Comparison of ENCODE assay signal across 9 mouse cellular contexts in genomic region chr1:179666971-179667370, GRCm38 (mm10). TPM values are rescaled to one million over a fixed set of nuclear protein-coding genes. Genes with fewer than 3 reads are reported as not detected.
A peak's percentile ranks its signal among the peaks of the same experiment; 100 is the strongest.
DNase-seq lines count a peak whose midpoint lies in the region; ATAC-seq lines count a peak whose summit lies in the region.
"Had no signal": no experiment of that assay in that cellular context is flagged by ENCODE, and none has a peak within 500 bp of the region (broad histone marks: within the 10 kb centered on the region; RNA-seq: fewer than 3 reads in every experiment).

No protein-coding gene starts in this region.

- H3K27ac ChIP-seq in forebrain, embryonic 10.5 days = no peak overlapping the region
- H3K27ac ChIP-seq in forebrain, embryonic 12.5 days = no peak overlapping the region
- 0 out of 2 replicates have a peak overlapping the region, but pooled peaks have one; percentile 86 for H3K27ac ChIP-seq in kidney, embryonic 15.5 days
- H3K27ac ChIP-seq in embryonic facial prominence, embryonic 14.5 days (replicated peaks; ENCODE audit: low read depth, low read length) = no peak overlapping the region
- no peak overlapping the region for H3K27ac ChIP-seq in midbrain, embryonic 14.5 days (replicated peaks; ENCODE audit: low read depth, low read length)

- WGBS in forebrain, embryonic 10.5 days = 62% methylated on average over 2 of the region's 2 CpGs
- 67% methylated on average over 2 of the region's 2 CpGs for WGBS in forebrain, embryonic 12.5 days
- 74% methylated on average over 2 of the region's 2 CpGs for WGBS in kidney, embryonic 15.5 days
- WGBS in embryonic facial prominence, embryonic 14.5 days = 64% methylated on average over 2 of the region's 2 CpGs
- 55% methylated on average over 2 of the region's 2 CpGs for WGBS in midbrain, embryonic 14.5 days

- H3K4me1 ChIP-seq in forebrain, embryonic 10.5 days = peaks cover 45% of the 10 kb centered on the region
- H3K4me1 ChIP-seq in forebrain, embryonic 12.5 days = peaks cover 27% of the 10 kb centered on the region
- peaks cover 25% of the 10 kb centered on the region for H3K4me1 ChIP-seq in kidney, embryonic 15.5 days
- peaks cover 8% of the 10 kb centered on the region for H3K4me1 ChIP-seq in embryonic facial prominence, embryonic 14.5 days (ENCODE audit: control insufficient read depth, insufficient read depth, low read length)
- peaks cover 22% of the 10 kb centered on the region; the same call in 1 of the 2 replicates for H3K4me1 ChIP-seq in midbrain, embryonic 14.5 days (ENCODE audit: control insufficient read depth, insufficient read depth, low read length)

- no peak overlapping the region for H3K9ac ChIP-seq in forebrain, embryonic 12.5 days
- no peak overlapping the region for H3K9ac ChIP-seq in kidney, embryonic 15.5 days
- no peak overlapping the region for H3K9ac ChIP-seq in embryonic facial prominence, embryonic 14.5 days (ENCODE audit: low read depth, low read length)
- 0 out of 2 replicates have a peak overlapping the region, but pooled peaks have one; percentile 7 for H3K9ac ChIP-seq in midbrain, embryonic 14.5 days (replicated peaks; ENCODE audit: low read length)

- no peak overlapping the region for H3K4me2 ChIP-seq in forebrain, embryonic 12.5 days
- peak overlapping the region; percentile 80; the same call in 1 of the 2 replicates for H3K4me2 ChIP-seq in kidney, embryonic 15.5 days
- peak overlapping the region; percentile 79 for H3K4me2 ChIP-seq in embryonic facial prominence, embryonic 14.5 days (ENCODE audit: low read depth, low read length)
- peak overlapping the region; percentile 71 for H3K4me2 ChIP-seq in midbrain, embryonic 14.5 days (ENCODE audit: low read length)

- H3K27me3 ChIP-seq in forebrain, embryonic 10.5 days (ENCODE audit: poor library complexity, severe bottlenecking) = no peaks in the 10 kb centered on the region
- H3K27me3 ChIP-seq in forebrain, embryonic 12.5 days = no peaks in the 10 kb centered on the region
- no peaks in the 10 kb centered on the region for H3K27me3 ChIP-seq in kidney, embryonic 15.5 days
- H3K27me3 ChIP-seq in embryonic facial prominence, embryonic 14.5 days (replicated peaks; ENCODE audit: control insufficient read depth, insufficient read depth, low read length) = no peaks in the 10 kb centered on the region
- no peaks in the 10 kb centered on the region for H3K27me3 ChIP-seq in midbrain, embryonic 14.5 days (ENCODE audit: control insufficient read depth, insufficient read depth, low read length)

- peak overlapping the region; percentile 93; the same call in 1 of the 2 replicates for H3K4me3 ChIP-seq in forebrain, embryonic 10.5 days
- H3K4me3 ChIP-seq in forebrain, embryonic 12.5 days (replicated peaks) = no peak overlapping the region
- no peak overlapping the region for H3K4me3 ChIP-seq in kidney, embryonic 15.5 days (replicated peaks)
- H3K4me3 ChIP-seq in embryonic facial prominence, embryonic 14.5 days (ENCODE audit: low read depth, low read length) = peak overlapping the region; percentile 85; the same call in 1 of the 2 replicates
- H3K4me3 ChIP-seq in midbrain, embryonic 14.5 days (replicated peaks; ENCODE audit: low read depth, low read length) = peak overlapping the region; percentile 70

- DNase-seq in forebrain, embryonic 10.5 days (ENCODE audit: extremely low spot score, low spot score) = no peak
- DNase-seq in kidney, adult 9 months = no peak
- DNase-seq in embryonic facial prominence, embryonic 14.5 days (ENCODE audit: low spot score) = no peak
- no peak for DNase-seq in midbrain, embryonic 14.5 days
- DNase-seq in right cerebral cortex, adult 2 months (ENCODE audit: low spot score in 2 of 2) = no peak
- DNase-seq in right cerebral cortex, postnatal 14 days = no peak
- DNase-seq: gastrocnemius, postnatal 36 days had no signal

- ATAC-seq in forebrain, embryonic 12.5 days (ENCODE audit: low FRiP score) = no peak
- no peak for ATAC-seq in kidney, embryonic 15.5 days (replicated peaks; ENCODE audit: low FRiP score)
- no peak for ATAC-seq in embryonic facial prominence, embryonic 14.5 days (ENCODE audit: low read depth)
- no peak for ATAC-seq in midbrain, embryonic 14.5 days (ENCODE audit: low FRiP score, low TSS enrichment)

- H3K36me3 ChIP-seq in forebrain, embryonic 10.5 days (replicated peaks) = peaks cover 10% of the 10 kb centered on the region
- H3K36me3 ChIP-seq in forebrain, embryonic 12.5 days (replicated peaks) = peaks cover 7% of the 10 kb centered on the region
- H3K36me3 ChIP-seq in kidney, embryonic 15.5 days = peaks cover 9% of the 10 kb centered on the region
- peaks cover 7% of the 10 kb centered on the region for H3K36me3 ChIP-seq in embryonic facial prominence, embryonic 14.5 days (ENCODE audit: control insufficient read depth, insufficient read depth, low read length)
- no peaks in the 10 kb centered on the region for H3K36me3 ChIP-seq in midbrain, embryonic 14.5 days (ENCODE audit: control insufficient read depth, insufficient read depth, low read length)

- H3K9me3 ChIP-seq in forebrain, embryonic 10.5 days = no peaks in the 10 kb centered on the region
- no peaks in the 10 kb centered on the region for H3K9me3 ChIP-seq in forebrain, embryonic 12.5 days
- H3K9me3 ChIP-seq in kidney, embryonic 15.5 days (replicated peaks) = no peaks in the 10 kb centered on the region
- H3K9me3 ChIP-seq in embryonic facial prominence, embryonic 14.5 days (ENCODE audit: control insufficient read depth, low read length) = no peaks in the 10 kb centered on the region
- H3K9me3 ChIP-seq in midbrain, embryonic 14.5 days (ENCODE audit: control insufficient read depth, low read length) = no peaks in the 10 kb centered on the region

RNA-seq across cellular contexts. Expression of gene Sccpdh, which starts 1.0 kb away (rescaled TPM):
- 67.8 and 70.1 TPM in 2 replicates for polyA plus RNA-seq in forebrain, embryonic 10.5 days (2016; fragmentation: Nextera tagmentation; extraction: Ambion mirVana)
- 82.2 and 83.1 TPM in 2 replicates for polyA plus RNA-seq in forebrain, embryonic 12.5 days (2016; fragmentation: Nextera tagmentation; extraction: Ambion mirVana)
- polyA plus RNA-seq in kidney, embryonic 15.5 days (2015; fragmentation: Nextera tagmentation; extraction: Ambion mirVana) = 73.1 and 74.8 TPM in 2 replicates
- polyA plus RNA-seq in embryonic facial prominence, embryonic 14.5 days (2014; fragmentation: Nextera tagmentation; extraction: Ambion mirVana) = 88.4 and 98.2 TPM in 2 replicates
- 146 and 151 TPM in 2 replicates for polyA plus RNA-seq in midbrain, embryonic 14.5 days (2014; fragmentation: Nextera tagmentation; extraction: Ambion mirVana)

Comparison
In these comparisons a context has a peak if more than half of its experiments do, and no peak if none do; other contexts are left out.
1. H3K4me3 ChIP-seq: peak in forebrain, embryonic 10.5 days (single experiment), embryonic facial prominence, embryonic 14.5 days (single experiment) and midbrain, embryonic 14.5 days (single experiment); none in forebrain, embryonic 12.5 days (single experiment) and kidney, embryonic 15.5 days (single experiment).